Mouse (Mus musculus): ENCODE results near the gene Bri3. TPM values are rescaled to one million over a fixed set of nuclear protein-coding genes. Genes with fewer than 3 reads are reported as not detected.

Bri3 gene
- polyA plus RNA-seq (2015; fragmentation: Nextera tagmentation; extraction: Ambion mirVana), result 313 and 341 TPM in 2 replicates

DNA sequence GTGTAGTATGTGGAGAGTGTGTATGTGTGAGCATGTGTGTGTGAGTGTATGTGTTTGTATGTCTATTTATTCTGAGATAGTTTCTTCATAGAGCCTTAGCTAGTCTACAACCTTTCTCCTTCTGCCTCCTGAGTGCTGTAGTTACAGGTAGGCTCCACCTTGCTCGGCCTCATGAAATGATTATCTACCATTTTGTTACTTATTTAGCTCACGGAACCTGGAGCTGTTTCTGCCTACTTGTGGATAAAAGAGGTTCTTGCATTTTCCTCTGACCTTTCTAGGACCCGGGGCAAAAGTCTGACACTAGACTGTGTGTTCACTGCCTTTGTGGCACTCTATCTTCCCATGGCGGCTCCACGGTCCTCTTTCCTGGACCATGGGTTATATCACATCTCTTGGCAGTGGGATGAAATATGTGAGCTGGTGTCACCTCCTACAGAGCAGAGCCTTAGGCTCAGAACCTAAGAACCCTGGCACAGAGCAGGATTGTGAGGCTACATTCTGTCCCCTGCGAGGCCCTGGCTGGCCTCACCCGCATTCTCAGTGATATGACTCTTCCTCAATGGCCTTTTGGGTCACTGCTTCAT is at the start of gene Bri3:
Bri3 (plus strand) TSS at position 537 of the 587 bp plus-strand sequence.
- Histone ChIP-seq H3K27ac (ENCODE audit: low read depth, low read length) (no peak within 1 kb of the TSS), H3K4me3 (ENCODE audit: low read depth, low read length) (no peak within 1 kb of the TSS), H3K36me3 (ENCODE audit: control insufficient read depth, insufficient read depth) (no peaks in the 10 kb centered on the region), H3K4me2 (replicated peaks; ENCODE audit: low read depth) (no peak within 1 kb of the TSS), H3K9me3 (ENCODE audit: control insufficient read depth) (no peaks in the 10 kb centered on the region), H3K9ac (ENCODE audit: low read depth, low read length) (no peak within 1 kb of the TSS), H3K27me3 (replicated peaks; ENCODE audit: control insufficient read depth, insufficient read depth, low read length) (no peaks in the 10 kb centered on the region), H3K4me1 (replicated peaks; ENCODE audit: control insufficient read depth, insufficient read depth, low read length) (peaks cover 16% of the 10 kb centered on the region)
- TF ChIP-seq CTCF (IDR thresholded peaks at IDR 0.05; ENCODE audit: low read depth), result no peak
- ATAC-seq, result no peak
- WGBS, result 80% methylated on average over 7 of the region's 7 CpGs

DNA sequence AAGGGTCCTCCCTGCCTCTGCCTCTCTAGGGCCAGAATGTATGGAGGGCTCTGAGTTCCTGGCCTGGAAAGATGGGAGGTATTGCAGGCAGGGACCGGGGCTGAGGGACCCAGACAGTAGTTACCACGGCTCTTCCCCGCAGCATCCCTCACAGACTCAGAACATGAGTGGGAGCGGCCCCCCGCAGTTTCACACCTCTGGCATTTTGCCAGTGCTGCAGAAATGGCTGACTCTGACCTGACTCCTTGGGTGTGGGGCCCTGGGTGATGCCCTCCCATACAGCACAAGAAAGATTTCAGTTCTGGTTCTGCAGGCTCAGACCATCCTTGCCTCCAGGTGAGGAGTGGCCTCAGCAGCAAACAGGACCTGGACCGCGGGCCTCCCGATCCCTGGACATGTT is 48.7 kb upstream of the Bri3 start:
- TF ChIP-seq CTCF (IDR thresholded peaks at IDR 0.05; ENCODE audit: low read depth), result no peak
- peaks cover 23% of the 10 kb centered on the region for H3K36me3 ChIP-seq (ENCODE audit: control insufficient read depth, insufficient read depth)
- H3K27me3 ChIP-seq (replicated peaks; ENCODE audit: control insufficient read depth, insufficient read depth, low read length), result no peaks in the 10 kb centered on the region
- H3K4me2 ChIP-seq (replicated peaks; ENCODE audit: low read depth), result no peak overlapping the region
- H3K4me1 ChIP-seq (replicated peaks; ENCODE audit: control insufficient read depth, insufficient read depth, low read length), result no peaks in the 10 kb centered on the region
- no peak for ATAC-seq
- no peak overlapping the region for H3K4me3 ChIP-seq (ENCODE audit: low read depth, low read length)
- no peak overlapping the region for H3K27ac ChIP-seq (ENCODE audit: low read depth, low read length)
- no peaks in the 10 kb centered on the region for H3K9me3 ChIP-seq (ENCODE audit: control insufficient read depth)
- H3K9ac ChIP-seq (ENCODE audit: low read depth, low read length), result no peak overlapping the region
- WGBS, result 86% methylated on average over 8 of the region's 8 CpGs

DNA sequence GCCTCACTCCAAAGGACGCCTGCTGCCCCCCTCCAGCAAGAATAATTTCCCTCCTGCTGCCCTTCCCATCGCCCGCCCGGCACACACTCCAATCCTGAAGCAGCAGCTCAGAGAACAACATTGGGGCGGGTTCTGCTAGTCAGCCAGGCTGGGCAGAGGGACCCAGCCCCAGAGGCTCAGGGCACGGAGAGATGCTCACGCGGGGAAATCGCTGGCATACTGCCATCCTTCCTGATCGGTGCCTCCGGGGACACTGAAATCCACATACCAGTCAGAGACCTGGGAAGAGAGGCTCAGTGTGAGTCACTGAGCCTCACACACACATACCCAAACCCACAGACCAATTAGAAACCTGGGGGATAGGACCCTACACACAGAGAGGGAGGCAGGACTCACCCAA is 43.6 kb upstream of the Bri3 start:
- Histone ChIP-seq H3K27me3 (replicated peaks; ENCODE audit: control insufficient read depth, insufficient read depth, low read length) (no peaks in the 10 kb centered on the region), H3K9me3 (ENCODE audit: control insufficient read depth) (no peaks in the 10 kb centered on the region), H3K4me3 (ENCODE audit: low read depth, low read length) (no peak overlapping the region), H3K27ac (ENCODE audit: low read depth, low read length) (no peak overlapping the region), H3K36me3 (ENCODE audit: control insufficient read depth, insufficient read depth) (peaks cover 59% of the 10 kb centered on the region), H3K4me2 (replicated peaks; ENCODE audit: low read depth) (no peak overlapping the region), H3K9ac (ENCODE audit: low read depth, low read length) (no peak overlapping the region), H3K4me1 (replicated peaks; ENCODE audit: control insufficient read depth, insufficient read depth, low read length) (no peaks in the 10 kb centered on the region)
- 89% methylated on average over 11 of the region's 11 CpGs for WGBS
- no peak for TF ChIP-seq CTCF (IDR thresholded peaks at IDR 0.05; ENCODE audit: low read depth)
- ATAC-seq, result no peak

- no peaks in the 10 kb centered on the region for H3K27me3 ChIP-seq (replicated peaks; ENCODE audit: control insufficient read depth, insufficient read depth, low read length)
- H3K9ac ChIP-seq (ENCODE audit: low read depth, low read length), result no peak overlapping the region
- H3K4me2 ChIP-seq (replicated peaks; ENCODE audit: low read depth), result no peak overlapping the region
- WGBS, result 97% methylated on average over 6 of the region's 6 CpGs
- peak; percentile 40 for TF ChIP-seq CTCF (IDR thresholded peaks at IDR 0.05; ENCODE audit: low read depth)
- H3K4me3 ChIP-seq (ENCODE audit: low read depth, low read length), result no peak overlapping the region
- ATAC-seq, result no peak
- H3K4me1 ChIP-seq (replicated peaks; ENCODE audit: control insufficient read depth, insufficient read depth, low read length), result no peaks in the 10 kb centered on the region
- H3K27ac ChIP-seq (ENCODE audit: low read depth, low read length), result no peak overlapping the region
- H3K9me3 ChIP-seq (ENCODE audit: control insufficient read depth), result no peaks in the 10 kb centered on the region
- H3K36me3 ChIP-seq (ENCODE audit: control insufficient read depth, insufficient read depth), result peaks cover 69% of the 10 kb centered on the region
Observed at GRCm38 (mm10) chr5:144202430-144202829, 41.8 kb upstream of the Bri3 start.

- 93% methylated on average over 10 of the region's 10 CpGs for WGBS
- no peak overlapping the region for H3K27ac ChIP-seq (ENCODE audit: low read depth, low read length)
- H3K4me3 ChIP-seq (ENCODE audit: low read depth, low read length), result no peak overlapping the region
- H3K4me2 ChIP-seq (replicated peaks; ENCODE audit: low read depth), result no peak overlapping the region
- no peak for TF ChIP-seq CTCF (IDR thresholded peaks at IDR 0.05; ENCODE audit: low read depth)
- no peaks in the 10 kb centered on the region for H3K4me1 ChIP-seq (replicated peaks; ENCODE audit: control insufficient read depth, insufficient read depth, low read length)
- H3K9ac ChIP-seq (ENCODE audit: low read depth, low read length), result no peak overlapping the region
- H3K9me3 ChIP-seq (ENCODE audit: control insufficient read depth), result no peaks in the 10 kb centered on the region
- H3K27me3 ChIP-seq (replicated peaks; ENCODE audit: control insufficient read depth, insufficient read depth, low read length), result no peaks in the 10 kb centered on the region
- no peak for ATAC-seq
- H3K36me3 ChIP-seq (ENCODE audit: control insufficient read depth, insufficient read depth), result peaks cover 72% of the 10 kb centered on the region
Observed at GRCm38 (mm10) chr5:144203398-144203959, 40.8 kb upstream of the Bri3 start.

GRCm38 (mm10) chr5:144204303-144204702 is 39.9 kb upstream of the Bri3 start:
- TF ChIP-seq CTCF (IDR thresholded peaks at IDR 0.05; ENCODE audit: low read depth), result no peak
- H3K27me3 ChIP-seq (replicated peaks; ENCODE audit: control insufficient read depth, insufficient read depth, low read length), result no peaks in the 10 kb centered on the region
- no peak overlapping the region for H3K9ac ChIP-seq (ENCODE audit: low read depth, low read length)
- H3K4me3 ChIP-seq (ENCODE audit: low read depth, low read length), result no peak overlapping the region
- H3K4me1 ChIP-seq (replicated peaks; ENCODE audit: control insufficient read depth, insufficient read depth, low read length), result no peaks in the 10 kb centered on the region
- no peaks in the 10 kb centered on the region for H3K9me3 ChIP-seq (ENCODE audit: control insufficient read depth)
- H3K36me3 ChIP-seq (ENCODE audit: control insufficient read depth, insufficient read depth), result peaks cover 75% of the 10 kb centered on the region
- 92% methylated on average over 12 of the region's 12 CpGs for WGBS
- ATAC-seq, result no peak
- H3K27ac ChIP-seq (ENCODE audit: low read depth, low read length), result no peak overlapping the region
- no peak overlapping the region for H3K4me2 ChIP-seq (replicated peaks; ENCODE audit: low read depth)

All from intestine, postnatal 0 days (tissue).